Mouse (Mus musculus) ES-CJ7 (cell line): ENCODE measurements around the gene Tec.
"Not testable (repeated sequence)": the region's sequence is repeated elsewhere in the genome, so short reads cannot be mapped to it uniquely, and the experiment has no call there.

ENCODE experiments used
- DNase-seq: peaks from one replicate; pipeline ENCODE4 v3.0.0; 2011; ENCODE audit warnings: low read depth, low spot score

Tec gene

DNA sequence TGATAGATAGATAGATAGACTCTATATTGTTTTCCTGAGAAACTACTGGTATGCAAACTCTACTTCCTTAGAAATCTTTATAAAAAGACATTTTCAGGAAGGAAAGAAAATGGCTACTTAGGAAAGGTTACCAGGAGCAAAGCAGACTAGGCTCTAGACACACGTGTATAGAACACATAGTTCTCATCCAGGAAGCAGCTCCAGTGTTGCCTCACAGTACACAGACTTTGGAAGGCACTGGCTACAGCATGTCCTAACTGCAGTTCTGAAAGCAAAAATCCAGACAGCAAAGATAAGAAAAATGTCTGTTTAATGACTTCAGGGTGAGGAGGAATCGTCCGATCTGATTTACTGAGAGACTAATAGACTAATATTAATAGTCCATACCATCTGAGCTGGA, 41.8 kb downstream of the Tec start:
- DNase-seq = no peak

DNA sequence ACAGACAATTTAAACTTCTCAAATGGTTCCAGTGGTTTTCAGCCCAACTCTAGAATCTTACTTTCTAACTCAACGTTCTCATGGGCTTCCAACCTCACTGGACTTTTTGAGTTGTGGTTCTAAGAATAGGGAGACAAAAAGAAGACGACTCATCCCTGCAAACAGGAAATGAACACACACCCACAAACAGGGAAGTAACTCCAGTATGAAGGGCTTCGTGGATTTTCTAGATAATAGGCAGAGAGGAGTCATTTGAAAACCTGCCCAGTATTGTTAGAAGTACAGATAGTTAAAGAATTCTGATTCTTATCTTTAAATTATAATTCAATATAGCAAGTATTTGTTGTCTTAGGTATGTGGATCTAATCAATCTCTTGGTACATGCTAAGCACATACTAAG, 47.6 kb downstream of the Tec start:
- no peak for DNase-seq

DNA sequence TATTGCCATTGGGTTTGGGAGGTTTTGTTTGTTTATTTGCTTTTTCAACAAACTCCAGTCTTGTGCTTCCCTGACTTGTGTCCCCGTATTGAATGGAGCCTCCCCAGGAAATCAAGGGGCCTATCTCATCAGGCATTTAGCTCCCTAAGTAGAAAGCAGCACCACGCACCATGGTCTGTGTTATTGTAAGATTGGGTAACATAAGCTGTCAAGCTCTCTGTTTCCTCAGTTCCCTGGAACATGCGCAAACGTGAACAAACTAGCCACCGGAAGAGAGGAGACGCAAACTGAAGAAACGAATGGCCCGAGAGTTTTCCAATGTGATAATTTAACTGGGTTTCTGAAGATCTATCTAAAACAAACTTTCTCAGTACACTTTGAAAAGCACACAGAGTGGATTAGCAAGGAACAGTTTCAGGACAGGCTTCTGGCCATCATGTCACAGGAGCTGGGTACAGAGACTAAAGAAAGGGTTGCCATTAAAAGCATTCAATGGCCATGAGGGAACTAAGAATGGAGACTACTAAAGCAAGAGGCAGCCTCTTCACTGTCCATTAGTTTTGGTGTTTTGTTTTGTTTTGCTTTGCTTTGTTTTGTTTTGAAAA, 48.1 kb downstream of the Tec start:
- DNase-seq = no peak

DNA sequence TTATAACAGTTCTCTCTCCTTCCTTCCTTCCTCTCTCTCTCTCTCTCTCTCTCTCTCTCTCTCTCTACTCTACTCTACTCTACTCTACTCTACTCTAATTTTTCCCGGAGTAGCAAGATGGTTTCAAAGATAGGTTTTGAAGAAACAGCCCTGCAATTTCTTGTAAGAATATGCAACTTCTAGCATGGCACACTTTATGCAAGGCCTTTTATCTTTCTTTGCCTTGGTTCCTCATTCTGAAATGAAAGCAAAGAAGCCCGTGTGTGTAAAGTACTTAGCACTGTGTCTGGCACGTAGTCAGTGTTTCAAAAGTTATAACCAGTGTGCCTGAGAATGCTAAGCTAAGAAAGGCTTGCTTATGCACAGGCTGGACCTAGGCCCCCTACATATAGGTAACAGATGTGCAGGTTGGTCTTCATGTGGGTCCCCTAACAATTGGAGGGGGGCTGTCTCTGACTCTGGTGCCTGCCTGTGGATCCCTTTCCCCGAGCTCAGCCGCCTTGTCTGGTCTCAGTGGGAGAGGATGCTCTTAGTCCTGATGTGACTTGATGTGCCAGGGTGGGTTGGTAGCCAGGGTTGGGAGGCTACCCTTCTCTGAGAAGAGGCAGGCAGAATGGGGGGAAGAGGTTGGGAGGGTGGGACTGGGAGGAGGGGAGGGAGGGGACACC, 49.6 kb downstream of the Tec start:
- DNase-seq = no peak

DNA sequence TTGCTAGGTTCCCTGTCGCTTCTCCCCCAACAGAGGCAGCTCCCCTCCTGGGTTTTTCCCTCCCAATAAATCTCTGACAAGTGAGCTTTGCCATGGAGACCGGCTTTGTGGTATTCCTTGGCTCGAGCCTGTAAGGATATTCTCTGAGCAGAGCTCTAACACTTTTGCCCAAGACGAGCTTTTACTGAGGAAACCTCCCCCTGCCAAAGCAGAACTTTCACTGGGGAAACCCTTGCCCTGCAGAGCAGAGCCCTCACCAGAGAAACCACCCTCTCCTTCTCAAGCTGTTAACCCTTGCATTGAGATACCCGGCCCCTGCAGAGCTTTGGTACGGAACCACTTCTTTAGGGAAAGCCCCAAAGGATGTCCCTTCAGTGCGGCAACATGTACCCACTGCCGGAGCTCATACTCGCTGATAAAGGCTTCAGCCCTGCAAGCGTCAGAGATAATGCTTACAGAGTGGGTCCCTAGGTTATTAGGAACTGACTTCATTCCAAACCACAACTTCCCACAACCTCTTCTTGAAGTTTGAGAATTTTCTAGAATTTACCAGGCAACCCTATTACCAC, 50.7 kb downstream of the Tec start:
- DNase-seq = no peak

DNA sequence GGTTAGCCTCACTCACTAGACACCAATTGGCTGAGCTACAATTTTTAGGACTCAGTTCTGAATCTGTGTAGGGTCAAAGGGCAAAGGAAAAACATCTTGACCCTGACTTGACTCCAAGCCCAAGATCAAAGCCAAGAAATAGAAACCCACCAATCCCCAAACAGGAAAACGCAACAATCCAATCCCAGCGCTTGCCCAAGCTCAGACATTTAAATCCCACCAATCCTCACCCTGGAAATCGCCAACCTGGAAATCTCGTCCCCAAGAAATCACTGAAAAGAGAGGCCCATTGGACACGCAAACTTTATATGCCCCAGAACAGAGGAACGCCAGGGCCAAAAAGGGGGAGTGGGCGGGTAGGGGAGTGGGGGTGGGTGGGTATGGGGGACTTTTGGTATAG, 51.3 kb downstream of the Tec start:
- not testable (repeated sequence) for DNase-seq

DNA sequence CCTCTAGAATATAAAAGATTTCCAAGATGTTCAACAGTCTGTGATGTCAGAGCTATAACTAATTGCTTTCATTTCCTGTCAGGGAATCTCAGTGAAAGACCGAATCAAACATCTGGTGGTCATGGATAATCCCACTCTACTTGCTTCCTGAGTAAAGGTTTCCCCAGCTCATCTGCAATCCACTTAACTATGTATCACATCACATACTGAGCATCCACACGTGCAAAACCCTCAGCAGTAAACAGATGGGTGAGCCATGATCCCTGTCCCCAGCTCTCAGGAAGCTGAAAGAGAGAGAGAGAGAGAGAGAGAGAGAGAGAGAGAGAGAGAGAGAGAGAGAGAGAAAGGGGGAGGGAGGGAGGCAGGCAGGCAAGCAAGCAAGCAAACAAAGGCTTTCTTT, 51.8 kb downstream of the Tec start:
- no peak for DNase-seq

DNA sequence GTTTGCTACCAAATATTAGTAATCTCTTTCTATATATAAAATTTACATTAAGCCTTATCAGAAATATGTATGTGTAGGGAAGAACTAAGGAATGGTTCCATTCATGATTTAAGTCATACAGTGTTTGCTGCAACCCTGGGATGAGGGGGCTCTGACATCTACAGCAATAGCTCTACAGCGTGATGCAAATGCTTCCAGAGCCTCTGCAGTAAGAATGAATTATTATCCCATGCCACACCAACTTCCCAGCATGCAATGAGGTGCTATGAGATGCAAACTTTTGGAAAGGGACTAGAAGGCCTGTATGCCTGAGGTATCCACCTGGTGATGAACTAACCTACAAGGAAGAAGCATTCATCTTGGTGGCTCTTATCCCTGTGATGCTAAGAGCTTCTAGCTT, 52.2 kb downstream of the Tec start:
- no peak for DNase-seq

DNA sequence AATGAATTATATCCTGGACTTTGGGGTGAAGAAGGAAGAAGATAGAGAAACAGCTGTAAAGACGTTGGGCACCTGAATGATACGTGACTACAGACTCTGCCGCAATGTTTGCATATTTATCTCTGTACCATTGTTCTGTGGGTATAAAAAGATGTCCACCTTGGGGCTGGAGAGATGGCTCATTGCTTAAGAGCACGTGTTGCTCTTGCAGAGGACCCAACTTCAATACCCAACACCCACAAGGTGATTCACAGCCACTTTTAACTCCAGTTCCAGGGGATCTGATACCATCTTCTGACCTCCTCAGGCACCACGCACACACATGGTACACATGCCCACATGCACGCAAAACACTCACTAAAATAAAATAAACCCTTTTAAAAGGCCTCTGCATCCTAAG, 52.9 kb downstream of the Tec start:
- no peak for DNase-seq

DNA sequence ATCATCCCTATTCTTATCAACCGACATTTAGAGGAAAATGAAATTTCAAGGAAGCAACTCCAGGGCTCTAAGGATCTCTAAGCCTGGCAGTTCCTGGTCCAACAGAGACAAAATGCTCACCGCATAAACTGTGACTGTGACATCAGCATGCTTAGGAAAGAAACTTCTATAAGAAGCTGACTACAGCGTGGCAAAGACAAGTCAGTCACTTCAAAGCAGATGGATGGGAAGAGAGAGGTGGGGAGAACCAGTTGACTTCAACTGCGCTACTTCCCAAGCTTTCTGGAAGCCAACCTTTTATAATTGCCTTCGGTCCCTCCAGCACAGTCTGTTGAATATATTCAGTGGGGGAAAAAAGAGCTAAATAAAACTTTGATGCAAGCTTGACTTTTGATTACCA, 54.2 kb downstream of the Tec start:
- no peak for DNase-seq

DNA sequence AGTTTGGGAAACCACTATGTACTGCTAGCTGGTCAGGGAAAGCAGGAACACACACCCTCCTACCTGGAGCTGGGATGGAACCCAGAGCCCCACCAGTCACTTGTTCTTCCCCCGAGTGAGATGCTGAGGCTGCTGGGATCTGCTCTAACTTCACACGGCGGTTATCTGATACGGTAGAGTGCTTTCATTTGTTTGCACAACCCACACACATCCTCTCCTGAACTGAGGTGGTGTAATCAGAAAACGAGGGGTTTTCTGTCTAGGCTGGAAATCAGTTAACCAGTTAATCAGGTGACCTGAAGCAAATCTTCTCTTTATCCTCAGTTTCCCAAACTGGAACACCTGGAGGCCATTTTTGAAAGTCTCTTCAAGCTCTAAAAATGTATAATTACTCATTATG, 55.4 kb downstream of the Tec start:
- DNase-seq = no peak

DNA sequence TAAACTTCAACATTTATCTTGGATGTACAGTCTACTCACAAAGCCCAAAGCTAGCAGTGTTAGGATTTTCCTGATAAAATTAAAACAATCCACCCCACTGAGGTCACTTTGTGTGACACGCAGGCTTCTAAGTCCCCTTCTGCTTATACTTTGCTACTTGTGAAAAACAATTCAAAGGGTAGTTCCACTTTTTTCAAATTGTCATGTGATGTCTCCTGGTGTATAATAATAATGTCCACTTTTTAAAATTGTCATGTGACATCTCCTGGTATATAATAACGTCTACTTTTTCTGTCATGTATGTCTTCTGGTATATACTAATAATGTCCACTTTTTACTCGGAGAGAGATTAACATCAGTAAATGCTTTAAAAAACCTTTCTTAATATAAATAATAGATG, 56.0 kb downstream of the Tec start:
- no peak for DNase-seq

DNA sequence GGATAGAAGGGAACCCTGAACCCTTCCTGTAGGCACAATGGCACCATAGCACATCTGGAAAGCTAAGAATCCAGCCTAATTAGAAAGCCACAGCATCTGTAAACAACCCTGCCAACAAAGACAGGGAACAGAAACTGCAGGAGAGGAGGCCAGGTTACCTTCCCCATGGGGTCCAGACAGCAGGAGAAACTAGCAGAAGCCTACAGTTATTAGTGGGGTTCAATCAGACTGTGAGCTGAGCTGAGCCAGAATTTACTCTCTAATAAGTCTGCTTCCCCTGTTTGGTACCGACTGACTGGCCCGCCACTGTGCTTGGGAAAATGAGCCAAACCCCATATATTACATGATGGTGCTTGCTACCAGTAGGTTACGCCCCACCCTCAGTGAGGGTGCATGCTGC, 56.9 kb downstream of the Tec start:
- DNase-seq = no peak

DNA sequence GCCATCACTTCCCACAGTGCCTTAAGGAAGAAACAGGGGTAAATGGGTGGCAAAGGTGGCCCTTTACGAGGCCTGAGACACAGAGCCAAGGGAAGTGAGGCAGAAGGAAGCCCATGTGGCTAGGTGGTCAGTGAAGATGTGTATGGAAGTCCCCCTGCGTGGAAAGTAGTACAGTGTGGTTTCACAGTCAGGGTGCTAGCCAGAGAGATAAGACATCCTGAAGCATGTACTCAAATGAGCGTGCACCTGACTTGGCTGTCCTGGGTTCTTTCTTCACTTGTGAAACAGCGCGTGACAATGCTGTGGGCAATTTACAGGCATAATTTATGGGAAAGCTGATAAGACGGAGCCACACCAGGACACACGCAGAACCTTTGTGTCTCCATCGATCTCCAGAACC, 57.3 kb downstream of the Tec start:
- no peak for DNase-seq

DNA sequence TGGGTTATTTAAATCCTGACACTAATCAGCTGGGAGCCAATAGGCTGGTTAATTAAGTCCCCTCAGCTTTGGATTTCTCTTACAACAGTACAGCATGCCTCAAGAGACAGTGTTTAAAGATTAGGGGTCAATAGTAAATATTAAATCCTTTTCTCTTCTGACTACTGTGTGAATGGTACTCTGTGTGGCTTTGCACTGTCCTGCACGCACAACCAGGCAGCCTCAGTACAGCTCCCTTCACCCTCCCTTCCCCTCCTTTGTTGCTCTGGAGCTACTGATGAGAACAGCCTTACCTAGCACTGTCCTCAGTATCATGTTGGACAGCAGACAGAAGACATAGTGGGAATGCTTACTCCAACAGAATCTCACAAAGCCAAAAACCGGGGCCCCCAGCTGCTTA, 58.8 kb downstream of the Tec start:
- no peak for DNase-seq

DNA sequence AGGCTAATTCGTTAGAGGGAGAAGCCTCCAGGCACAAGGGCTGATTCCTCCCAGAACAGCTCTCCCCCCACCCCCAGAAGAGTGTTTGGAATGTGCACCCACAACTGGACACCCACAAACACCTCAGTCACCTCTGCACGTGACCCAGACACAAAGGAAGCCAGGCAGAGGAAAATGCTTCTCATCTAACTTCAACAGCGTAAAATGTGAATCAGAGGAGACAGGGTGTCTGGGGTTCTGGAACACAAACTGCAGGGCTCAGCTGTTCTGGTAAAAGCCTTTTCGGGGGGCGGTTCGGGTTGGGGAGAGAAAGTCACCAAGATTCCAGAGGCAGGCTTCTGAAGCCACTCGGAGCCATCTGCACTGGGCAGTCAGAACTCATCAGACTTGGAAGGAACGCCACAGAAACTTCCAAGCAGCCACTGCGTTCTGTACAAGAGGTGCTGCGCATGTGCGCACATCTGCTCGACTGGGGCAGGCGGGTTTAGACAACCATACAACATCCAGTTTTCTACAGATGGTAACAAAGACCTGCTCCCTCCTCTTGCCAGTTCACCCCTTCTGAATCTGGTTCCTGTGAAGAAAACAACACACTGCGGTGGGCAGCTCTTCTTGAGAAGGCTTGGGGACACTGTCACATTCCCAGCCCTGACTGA, 59.7 kb downstream of the Tec start:
- peak; percentile 35 for DNase-seq

DNA sequence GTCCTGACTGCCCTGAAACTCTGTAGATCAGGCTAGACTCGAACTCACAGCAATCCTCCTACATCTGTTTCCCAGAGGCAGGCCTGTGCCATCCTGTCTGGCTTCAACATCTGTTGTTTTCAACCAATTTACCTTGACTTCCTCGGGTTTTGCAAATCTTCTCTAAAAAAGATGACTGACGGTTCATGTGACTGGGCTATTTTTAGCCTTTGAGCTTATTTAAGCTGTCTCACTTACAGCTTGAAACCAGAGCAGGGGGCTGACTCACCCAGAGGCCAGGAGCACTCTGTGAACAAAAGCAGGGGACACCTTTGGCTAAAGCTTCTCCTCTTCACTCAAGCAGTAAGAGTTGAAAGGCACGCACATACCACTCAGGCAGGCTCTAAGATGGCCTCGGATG, 65.4 kb downstream of the Tec start:
- DNase-seq = no peak

DNA sequence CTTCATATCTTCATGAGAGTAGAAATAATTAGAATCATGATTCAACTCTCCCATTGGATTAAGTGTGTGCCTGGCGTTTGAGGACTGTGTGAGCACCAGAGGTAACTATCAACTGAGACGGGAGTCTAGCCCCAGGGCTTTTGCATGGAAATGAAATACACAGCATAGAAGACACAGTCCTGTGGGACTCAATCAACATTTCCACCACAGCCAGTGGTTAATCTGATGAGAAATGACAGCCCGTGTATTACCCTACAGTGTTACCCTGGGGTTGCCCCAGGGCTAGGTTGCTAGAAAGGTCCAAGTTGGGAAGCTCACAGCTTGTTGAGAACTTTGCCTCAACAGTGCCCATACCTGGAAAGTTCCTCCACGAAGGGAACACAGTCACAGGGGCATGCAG, 69.7 kb downstream of the Tec start:
- no peak for DNase-seq

DNA sequence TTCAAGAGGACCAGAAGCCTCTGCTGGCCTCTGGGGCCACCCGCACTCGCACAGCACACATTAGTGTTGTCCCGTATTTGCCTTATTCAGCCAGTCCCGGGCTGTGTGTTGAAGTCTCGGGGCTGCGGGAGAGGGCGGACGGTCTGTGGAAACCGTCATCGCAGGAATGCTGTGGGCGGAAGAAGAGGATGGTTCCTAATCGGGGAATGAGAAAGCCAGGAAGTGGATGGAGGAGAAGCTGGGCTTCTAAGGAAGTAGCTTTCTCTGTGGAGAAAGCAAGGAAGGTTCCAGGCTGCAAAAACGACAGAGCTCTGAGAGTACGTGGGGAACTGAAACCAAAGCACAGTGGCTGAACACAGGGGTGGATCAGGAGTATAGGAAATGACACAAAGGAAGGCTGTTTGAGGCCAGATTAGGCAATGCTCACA, 72.1 kb downstream of the Tec start:
- DNase-seq = no peak

DNA sequence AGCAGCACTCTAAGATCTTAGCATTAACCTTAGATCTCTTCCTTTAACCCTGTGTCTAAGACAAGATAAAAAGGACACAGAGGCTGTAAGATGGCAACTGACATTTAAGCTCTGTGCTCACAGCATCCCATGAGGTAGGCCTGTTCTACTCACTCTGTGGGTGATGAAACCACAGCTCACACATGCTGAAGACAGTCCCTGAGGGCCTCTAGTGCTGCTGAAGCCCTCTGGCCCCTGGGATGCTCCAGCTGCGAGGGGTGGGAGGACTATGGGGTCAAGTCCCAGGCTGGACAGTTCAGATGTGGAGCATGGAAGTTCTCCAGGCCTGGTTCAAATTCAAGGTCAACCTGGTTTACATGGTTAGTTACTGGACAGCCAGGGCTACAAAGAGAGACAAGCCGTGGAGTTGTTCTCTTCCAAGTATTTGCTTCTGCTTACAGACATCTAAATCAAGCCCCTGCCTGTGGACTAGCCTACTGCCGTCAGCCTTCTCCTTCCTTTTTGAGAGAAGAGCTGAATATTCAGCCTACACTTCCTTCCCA, 74.9 kb downstream of the Tec start:
- DNase-seq = no peak

DNA sequence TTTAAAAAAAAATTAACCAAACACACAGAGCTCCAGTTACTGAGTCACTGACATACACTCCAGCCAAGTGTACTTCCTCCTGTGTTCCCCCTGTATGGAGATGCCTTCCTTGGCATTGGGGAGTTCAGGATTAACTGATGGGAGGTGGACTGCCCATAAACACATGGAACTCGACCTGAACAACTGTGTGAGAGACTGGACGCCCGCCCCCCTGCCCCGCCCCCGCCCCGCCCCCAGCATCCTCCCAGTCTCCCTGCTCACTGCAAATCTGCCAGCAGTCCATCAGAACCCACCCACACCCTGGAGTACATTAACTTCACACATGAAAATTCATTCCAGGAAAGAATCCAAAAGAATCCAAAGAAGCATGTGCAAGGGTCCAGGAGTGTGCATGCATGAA, 76.5 kb downstream of the Tec start:
- no peak for DNase-seq

DNA sequence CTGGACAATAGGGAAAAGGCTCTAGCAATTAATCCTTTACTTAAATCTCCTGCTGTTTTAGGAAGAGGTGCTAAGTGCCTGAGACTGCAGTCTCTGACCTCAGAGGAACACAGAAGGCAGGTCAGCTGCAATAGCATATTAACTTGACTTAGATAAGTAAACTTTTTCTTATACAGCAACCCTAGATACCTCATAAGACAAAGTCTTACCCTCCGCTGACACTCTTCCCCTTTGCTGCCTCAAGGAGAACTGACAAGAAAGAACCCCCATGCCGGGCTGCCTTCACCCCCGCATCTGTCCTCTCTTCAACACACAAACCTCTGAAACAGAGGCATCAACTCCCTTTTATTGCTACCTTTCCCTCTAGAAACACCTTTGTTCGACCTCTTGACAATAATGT, 76.9 kb downstream of the Tec start:
- no peak for DNase-seq

DNA sequence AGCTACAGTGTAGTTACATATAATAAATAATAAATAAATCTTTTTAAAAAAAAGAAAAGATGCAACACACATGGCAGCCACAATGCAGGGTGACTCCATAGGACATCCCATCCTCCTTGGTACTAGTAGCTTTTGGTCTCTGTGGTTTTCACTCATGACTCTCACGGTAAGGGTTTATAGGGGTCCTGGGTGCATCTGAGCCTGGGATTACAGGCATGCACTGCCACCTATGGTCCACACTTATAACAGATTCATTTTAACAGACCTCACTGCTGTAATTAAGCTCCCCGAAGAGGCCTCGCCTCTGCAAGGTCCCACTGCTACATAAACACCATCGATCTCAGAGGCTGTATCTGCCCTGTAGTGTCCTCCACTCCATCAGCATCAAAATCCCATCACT, 82.8 kb downstream of the Tec start:
- peak; percentile 10 for DNase-seq
